Mouse (Mus musculus): ENCODE results near the gene Acoxl. TPM values are rescaled to one million over a fixed set of nuclear protein-coding genes. Genes with fewer than 3 reads are reported as not detected.

Acoxl gene
- total RNA-seq, 2 experiments from 2014 or later = not detected

DNA sequence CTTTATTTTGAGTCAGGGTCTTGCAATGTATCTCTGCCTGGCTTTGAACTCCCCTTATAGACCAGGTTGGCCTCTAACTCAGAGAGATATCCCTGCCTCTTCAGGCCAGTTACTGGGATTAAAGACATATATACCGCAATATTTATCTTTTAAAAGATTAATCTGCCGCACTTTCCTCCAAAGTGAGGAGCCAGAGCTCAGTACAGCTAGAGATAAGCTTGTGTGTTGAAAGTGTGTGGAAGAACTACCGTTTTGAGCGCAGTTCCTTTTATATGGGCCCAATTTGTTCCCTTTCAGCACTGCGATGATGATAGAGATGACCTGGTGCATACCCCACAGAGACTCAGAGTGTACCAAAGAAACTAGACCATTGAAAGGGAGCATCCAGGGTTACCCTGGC, 51.3 kb downstream of the Acoxl start:
- intact Hi-C loops (cut with DNase I) = loop anchor here (2.0 kb wide), 3 partner anchors 235 to 683 kb away; no protein-coding TSS in a partner anchor

DNA sequence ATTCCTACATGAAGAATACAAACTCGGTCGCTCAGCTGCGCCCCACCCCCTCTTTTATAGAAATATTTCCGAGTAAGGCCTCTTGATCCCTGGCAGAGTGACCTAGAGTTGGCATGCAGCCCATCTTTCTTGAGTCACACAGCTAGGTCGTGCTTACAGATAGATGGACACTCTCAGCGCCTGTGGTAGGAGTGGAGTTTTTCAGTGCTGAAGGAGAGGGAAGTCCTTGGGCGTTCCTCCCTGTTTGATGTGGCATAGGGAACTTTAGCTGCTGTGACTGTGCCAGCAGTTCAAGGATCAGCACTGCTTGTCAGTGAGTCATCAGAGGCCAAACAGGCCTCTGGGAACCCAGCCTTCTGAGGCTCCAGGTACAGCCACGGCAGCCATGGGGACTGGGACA, 51.9 kb downstream of the Acoxl start:
- DNase-seq (ENCODE audit: low spot score in 2 of 2) = no peak
- intact Hi-C loops (cut with DNase I) = no loop called here

More for the DNA sequence above, 51.3 kb downstream of the Acoxl start:
- DNase-seq (ENCODE audit: low spot score in 2 of 2) = no peak

DNA sequence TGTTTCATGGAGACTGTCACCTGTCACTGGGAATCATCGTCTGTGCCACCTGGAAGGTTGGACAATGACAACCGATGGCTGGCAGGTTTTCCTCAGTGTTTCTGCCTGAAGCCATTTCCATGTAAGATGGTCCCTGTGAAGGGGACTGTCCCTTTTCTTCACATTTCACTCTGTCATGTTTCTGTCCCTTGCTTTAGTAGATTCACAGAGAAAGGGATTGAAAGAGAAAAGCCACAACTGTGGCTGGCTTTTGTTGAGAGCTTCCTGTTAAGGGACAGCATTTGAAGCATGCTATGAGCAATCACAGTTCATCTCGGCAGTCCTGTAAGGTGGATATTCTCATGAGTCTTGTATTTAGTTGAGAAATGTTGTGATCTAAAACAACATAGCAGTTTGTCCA, 52.4 kb downstream of the Acoxl start:
- intact Hi-C loops (cut with DNase I) = no loop called here
- DNase-seq (ENCODE audit: low spot score in 2 of 2) = no peak

DNA sequence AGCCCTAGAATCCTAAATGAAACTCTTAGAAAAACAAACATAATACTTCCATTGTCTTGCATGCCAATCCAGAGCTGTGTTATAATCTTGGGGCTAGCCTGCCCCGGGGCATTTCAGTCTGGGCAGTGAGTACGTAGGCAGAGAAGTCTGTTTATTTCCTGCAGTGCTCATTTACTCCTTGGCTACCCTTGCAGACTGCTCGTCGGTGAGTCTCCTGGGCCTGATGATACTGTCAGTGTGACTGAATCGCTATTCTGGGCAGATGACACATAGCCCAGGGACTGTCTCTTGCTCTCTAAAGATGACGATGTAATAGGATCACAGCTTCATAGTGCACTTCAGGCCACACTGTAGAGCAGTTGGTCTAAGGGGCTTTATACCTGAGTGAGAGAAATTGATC, 56.2 kb downstream of the Acoxl start:
- intact Hi-C loops (cut with DNase I) = no loop called here
- peak in 1 of 2 experiments; percentile 44 for DNase-seq (ENCODE audit: low spot score in 2 of 2)

DNA sequence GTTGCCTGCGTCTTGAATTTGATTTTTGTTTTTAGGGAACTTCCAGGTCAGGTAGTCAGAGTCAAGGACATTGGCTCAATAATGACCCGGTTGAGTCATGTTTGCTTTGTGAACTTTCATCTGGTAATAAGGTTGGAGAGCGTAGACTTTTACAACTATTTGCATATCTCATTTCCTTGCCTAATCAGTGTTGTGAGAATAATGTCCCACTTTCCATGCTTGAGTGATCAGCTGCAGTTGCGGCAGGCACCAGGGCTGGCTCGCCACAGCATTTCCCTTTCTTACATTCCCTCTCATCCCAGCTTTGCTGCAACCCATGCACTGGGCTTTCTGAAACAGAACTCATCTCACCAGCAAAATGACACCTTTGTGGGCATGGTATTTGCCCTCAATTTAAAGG, 59.0 kb downstream of the Acoxl start:
- intact Hi-C loops (cut with DNase I) = no loop called here
- no peak for DNase-seq (ENCODE audit: low spot score in 2 of 2)

DNA sequence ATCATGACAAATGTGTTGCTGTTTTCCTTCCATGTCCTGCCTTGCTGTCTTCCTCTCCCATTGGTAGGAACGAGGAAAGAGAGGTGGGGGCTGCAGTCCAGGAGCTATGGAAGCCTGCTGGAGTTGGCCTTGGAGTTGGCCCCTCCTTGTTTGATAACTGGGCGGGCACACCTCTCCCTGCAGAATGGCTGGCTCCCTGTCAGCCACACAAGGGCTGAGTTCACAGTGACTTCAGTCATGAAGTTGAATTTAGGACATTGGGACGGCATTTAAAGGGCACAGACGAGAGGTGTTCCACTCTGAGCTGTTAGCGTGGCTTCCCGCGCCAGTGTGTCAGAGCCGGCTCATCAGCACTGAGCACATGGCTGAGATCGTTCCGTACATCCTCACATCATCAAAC, 66.2 kb downstream of the Acoxl start:
- intact Hi-C loops (cut with DNase I) = no loop called here
- DNase-seq (ENCODE audit: low spot score in 2 of 2) = no peak

DNA sequence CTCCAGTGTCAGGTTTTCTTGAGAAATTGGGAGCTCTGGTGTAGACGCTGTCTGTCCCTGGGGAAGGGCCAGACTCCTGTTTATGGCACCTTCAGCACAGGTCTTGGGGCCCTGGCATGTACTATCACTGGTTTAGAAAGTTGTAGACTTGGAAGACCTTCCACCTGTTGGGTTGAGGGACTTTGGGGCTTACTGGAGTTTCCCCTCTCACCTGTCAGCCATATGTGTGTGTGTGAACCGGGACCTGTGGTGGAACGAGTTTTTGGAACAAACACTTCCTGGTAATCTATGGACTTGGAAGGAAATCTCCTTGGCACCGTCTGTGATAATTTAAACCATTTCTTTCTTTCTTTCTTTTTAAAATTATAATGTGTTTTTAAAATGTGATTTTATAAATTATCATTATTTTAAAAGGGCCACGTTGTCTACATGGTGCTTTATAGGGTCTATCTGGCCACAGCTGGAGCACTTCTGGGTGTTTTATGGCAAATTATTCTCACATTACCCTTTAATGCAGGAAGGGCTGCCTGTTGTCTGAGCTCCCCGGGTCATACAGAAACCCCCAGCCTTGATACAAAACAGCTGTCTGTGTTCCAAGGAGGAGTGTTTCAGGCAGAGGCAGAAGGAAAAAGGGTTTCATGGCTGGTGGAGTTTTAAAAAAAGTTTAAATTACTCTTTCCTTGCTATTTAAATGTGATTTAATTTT, 68.5 kb downstream of the Acoxl start:
- no peak for DNase-seq (ENCODE audit: low spot score in 2 of 2)
- intact Hi-C loops (cut with DNase I) = no loop called here

- no peak for DNase-seq (ENCODE audit: low spot score in 2 of 2)
- intact Hi-C loops (cut with DNase I) = no loop called here
Measured at GRCm38 (mm10) chr2:127907679-127908042, 69.0 kb downstream of the Acoxl start.

DNA sequence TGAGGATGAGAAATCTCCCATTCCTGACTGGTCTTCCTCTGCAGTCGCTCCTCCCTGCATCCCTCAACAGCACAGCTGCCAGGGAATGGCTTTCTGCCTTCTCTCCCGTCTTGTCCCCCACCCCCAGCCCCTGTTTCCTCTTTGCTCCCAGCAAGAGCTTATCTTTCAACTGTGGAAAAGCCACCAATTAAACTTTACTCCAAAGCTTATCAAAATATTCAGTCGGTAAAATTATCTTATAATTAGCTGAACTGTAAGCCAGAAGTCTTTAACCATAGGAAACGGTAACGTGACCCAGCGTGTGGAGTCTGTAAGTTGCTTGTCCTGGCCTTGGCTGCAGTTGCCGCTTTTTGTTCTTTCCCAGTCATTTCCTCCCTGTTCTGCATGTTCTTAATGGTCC, 70.2 kb downstream of the Acoxl start:
- intact Hi-C loops (cut with DNase I) = no loop called here
- DNase-seq (ENCODE audit: low spot score in 2 of 2) = no peak

GRCm38 (mm10) chr2:127909790-127910189, 71.1 kb downstream of the Acoxl start:
- intact Hi-C loops (cut with DNase I) = no loop called here
- no peak for DNase-seq (ENCODE audit: low spot score in 2 of 2)

DNA sequence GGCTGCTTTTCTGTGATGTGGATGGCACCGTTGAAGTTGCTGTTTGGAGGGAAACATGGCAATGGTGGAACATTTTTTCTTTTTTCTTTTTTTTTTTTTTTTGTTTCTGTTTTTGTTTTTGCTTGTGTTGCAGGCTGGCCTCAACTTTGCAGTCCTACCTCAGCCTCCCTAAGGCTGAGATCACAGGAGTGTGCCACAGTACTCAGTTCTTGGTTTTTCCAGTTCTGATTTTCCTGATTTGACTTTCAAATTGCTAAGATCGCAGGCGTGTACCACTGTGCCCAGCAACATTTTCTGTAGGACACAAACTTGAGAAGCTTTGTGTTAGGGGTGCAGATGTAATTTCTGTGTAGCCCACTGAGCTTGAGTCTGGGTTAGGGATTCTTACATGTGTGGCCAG, 72.9 kb downstream of the Acoxl start:
- intact Hi-C loops (cut with DNase I) = no loop called here
- DNase-seq (ENCODE audit: low spot score in 2 of 2) = no peak

- DNase-seq (ENCODE audit: low spot score in 2 of 2) = no peak
- intact Hi-C loops (cut with DNase I) = no loop called here
Measured at GRCm38 (mm10) chr2:127914047-127914446, 75.4 kb downstream of the Acoxl start.

DNA sequence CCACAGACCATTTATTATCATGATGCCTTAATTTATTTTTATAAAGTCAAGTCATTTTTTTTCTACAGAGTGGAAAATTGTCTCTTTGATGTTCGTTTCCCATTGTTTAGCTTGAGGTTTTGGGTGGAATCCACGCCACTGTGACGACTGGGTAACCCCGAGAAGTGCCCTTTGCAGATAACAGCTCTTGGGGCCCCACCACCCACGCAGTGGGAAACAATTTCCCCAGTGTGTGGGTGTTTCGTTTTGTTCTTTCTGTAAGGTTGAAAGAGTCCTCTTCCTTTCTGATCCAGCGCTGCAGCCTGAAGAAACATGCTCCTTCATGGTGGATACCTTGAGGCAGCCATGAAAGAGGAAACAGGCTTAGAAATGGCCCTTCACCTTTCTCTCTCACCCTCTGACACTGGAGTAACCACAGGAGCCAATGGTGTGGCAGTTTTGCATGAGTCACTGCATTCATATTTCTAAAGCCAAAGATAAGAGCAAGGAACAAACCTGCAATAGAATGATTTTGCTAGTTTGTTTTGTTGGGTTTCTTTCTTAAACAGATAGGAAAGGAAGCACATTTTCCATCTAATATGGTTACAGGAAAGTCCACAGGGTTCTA, 78.2 kb downstream of the Acoxl start:
- intact Hi-C loops (cut with DNase I) = no loop called here
- no peak for DNase-seq (ENCODE audit: low spot score in 2 of 2)

DNA sequence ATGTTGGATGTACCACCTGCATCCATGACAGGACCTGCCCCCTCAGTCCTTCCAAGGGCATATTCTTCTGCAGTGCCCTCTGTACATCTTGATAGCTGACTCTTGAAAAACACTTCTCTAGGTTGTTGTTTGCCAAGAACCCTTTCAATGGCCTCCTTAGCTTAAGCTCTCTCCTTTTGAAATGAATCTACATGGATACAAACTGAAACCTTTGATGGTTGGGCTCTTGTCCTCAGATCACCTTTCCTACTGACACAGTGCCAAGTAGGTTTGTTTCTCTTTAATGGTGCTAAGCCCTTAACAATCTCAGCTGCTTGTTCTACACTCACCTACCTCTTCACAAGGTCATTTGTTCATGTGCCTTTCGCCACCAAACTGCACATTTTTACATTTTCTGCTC, 81.1 kb downstream of the Acoxl start:
- intact Hi-C loops (cut with DNase I) = no loop called here
- no peak for DNase-seq (ENCODE audit: low spot score in 2 of 2)

- intact Hi-C loops (cut with DNase I) = no loop called here
- DNase-seq (ENCODE audit: low spot score in 2 of 2) = no peak
Measured at GRCm38 (mm10) chr2:127922036-127922901, 83.6 kb downstream of the Acoxl start.

- DNase-seq (ENCODE audit: low spot score in 2 of 2) = no peak
Measured at GRCm38 (mm10) chr2:127923077-127923680, 84.5 kb downstream of the Acoxl start.

GRCm38 (mm10) chr2:127926679-127927324, 88.1 kb downstream of the Acoxl start:
- DNase-seq (ENCODE audit: low spot score in 2 of 2) = no peak
- intact Hi-C loops (cut with DNase I) = no loop called here

More at GRCm38 (mm10) chr2:127923077-127923680, 84.5 kb downstream of the Acoxl start:
- intact Hi-C loops (cut with DNase I) = no loop called here

GRCm38 (mm10) chr2:127927452-127928273, 89.0 kb downstream of the Acoxl start:
- no peak for DNase-seq (ENCODE audit: low spot score in 2 of 2)
- intact Hi-C loops (cut with DNase I) = no loop called here

DNA sequence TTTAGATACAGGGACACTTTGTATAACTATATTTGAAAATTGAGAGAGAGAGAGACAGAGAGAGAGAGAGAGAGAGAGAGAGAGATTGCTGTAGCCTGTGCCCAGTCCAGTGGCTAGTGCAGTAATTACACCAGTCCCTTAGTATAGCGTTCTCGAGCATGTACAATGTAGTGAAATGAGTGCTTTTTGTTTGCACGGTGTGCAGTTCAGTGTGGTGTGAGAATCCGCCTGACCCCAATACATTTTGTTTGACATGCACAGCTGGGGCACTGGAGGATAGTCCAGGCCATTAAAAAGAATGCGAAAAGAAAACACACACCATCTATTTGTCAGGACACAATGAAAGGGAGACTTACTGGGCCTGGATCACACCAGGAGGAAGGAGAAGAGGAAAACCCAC, 89.6 kb downstream of the Acoxl start:
- intact Hi-C loops (cut with DNase I) = no loop called here
- DNase-seq (ENCODE audit: low spot score in 2 of 2) = no peak
